Mouse (Mus musculus): Measurements from ENCODE around the gene Tekt5. TPM values are rescaled to one million over a fixed set of nuclear protein-coding genes. Genes with fewer than 3 reads are reported as not detected.

Tekt5 gene
- polyA plus RNA-seq, 1 experiment from 2014 or later, result 0.15 TPM

- H3K9me3 ChIP-seq (ENCODE audit: control insufficient read depth, low read length), result no peaks in the 10 kb centered on the region
- no peak for ATAC-seq (ENCODE audit: low FRiP score)
Observed at GRCm38 (mm10) chr16:10369468-10369934, 25.8 kb downstream of the Tekt5 start.

DNA sequence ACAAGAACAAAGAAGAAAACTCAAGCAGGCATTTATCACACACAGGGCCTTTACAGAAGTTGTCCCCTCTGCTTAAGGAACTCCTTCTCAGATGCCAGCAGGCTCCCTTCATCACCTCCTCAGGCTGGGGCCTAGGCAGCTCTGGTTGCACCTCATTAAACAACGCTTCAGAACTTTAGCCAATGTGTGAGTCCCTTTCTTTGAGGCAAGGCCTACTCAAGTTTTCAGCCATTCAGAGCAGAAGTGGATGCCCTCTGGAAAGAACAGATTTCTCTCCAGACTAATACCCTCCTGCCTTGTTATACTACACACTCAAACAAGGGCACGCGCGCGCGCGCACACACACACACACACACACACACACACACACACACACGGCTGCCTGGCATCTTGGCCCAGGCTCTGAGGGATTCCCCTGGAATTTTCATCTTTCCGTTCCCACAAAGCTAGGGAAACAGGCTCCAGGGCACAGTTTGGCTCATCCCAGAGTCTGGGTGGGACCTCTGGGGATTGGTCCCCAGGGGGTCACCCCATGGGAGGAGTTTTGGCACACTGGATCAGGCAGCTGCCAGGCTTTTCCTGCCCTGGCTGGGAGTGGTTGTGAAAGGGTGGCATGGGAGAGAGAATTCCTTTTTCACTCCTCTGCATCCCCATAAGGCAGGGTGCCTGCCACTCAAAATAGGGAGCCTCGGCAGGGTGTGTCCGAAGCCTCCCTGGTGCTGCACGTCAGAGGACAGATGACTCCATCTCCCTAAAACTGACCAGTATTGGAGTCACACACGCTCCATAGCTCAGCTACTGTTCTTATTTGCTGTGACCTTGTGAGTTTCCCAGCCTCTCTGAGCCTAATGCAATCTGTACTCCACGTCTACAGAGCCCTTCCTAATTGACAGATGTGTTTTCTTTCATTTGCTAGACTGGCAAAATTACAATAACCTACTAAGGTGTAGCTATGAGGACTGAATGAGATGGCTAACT lies 28.8 kb downstream of the Tekt5 start:
- DNase-seq (ENCODE audit: low spot score), result no peak
- H3K4me1 ChIP-seq (replicated peaks; ENCODE audit: control insufficient read depth, insufficient read depth, low read length), result no peaks in the 10 kb centered on the region
- H3K36me3 ChIP-seq (ENCODE audit: control insufficient read depth, insufficient read depth, low read length), result no peaks in the 10 kb centered on the region

More at GRCm38 (mm10) chr16:10369468-10369934, 25.8 kb downstream of the Tekt5 start:
- Histone ChIP-seq H3K27ac (ENCODE audit: low read depth, low read length) (no peak overlapping the region), H3K4me1 (replicated peaks; ENCODE audit: control insufficient read depth, insufficient read depth, low read length) (peaks cover 3% of the 10 kb centered on the region; the same call in 1 of the 2 replicates), H3K36me3 (ENCODE audit: control insufficient read depth, insufficient read depth, low read length) (no peaks in the 10 kb centered on the region), H3K27me3 (ENCODE audit: control insufficient read depth, insufficient read depth, low read length) (no peaks in the 10 kb centered on the region), H3K9ac (ENCODE audit: low read depth, low read length) (no peak overlapping the region), H3K4me3 (ENCODE audit: low read depth, low read length) (no peak overlapping the region), H3K4me2 (replicated peaks; ENCODE audit: low read depth, low read length) (no peak overlapping the region)
- WGBS, result 69% methylated on average over 3 of the region's 3 CpGs
- DNase-seq (ENCODE audit: low spot score), result no peak

DNA sequence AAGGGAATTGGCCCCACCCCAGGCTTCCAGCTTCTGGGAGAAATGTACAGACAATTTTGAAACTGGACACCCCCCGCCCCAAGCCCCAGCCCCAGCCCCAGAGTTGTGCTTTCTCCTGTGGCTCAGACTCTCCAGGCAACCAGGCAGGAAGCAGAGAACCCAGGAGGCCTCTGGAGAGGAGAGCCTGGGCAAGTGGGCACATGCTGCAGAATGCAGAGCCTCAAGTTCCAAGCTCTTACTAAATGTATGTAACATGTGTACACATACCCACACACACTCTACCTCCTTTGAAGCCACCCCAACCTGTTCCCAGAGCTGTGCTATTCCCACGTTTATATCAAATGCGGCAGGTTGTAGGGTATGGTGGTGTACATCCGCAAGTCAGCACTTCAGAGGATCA lies 29.5 kb downstream of the Tekt5 start:
- no peak overlapping the region for H3K9ac ChIP-seq (ENCODE audit: low read depth, low read length)
- H3K36me3 ChIP-seq (ENCODE audit: control insufficient read depth, insufficient read depth, low read length), result no peaks in the 10 kb centered on the region
- DNase-seq (ENCODE audit: low spot score) (no peak), ATAC-seq (ENCODE audit: low FRiP score) (no peak)
- no peak overlapping the region for H3K4me3 ChIP-seq (ENCODE audit: low read depth, low read length)
- H3K4me2 ChIP-seq (replicated peaks; ENCODE audit: low read depth, low read length), result no peak overlapping the region
- no peaks in the 10 kb centered on the region for H3K9me3 ChIP-seq (ENCODE audit: control insufficient read depth, low read length)
- H3K27ac ChIP-seq (ENCODE audit: low read depth, low read length), result no peak overlapping the region
- no peaks in the 10 kb centered on the region for H3K4me1 ChIP-seq (replicated peaks; ENCODE audit: control insufficient read depth, insufficient read depth, low read length)
- no peaks in the 10 kb centered on the region for H3K27me3 ChIP-seq (ENCODE audit: control insufficient read depth, insufficient read depth, low read length)
- 82% methylated on average over 4 of the region's 4 CpGs for WGBS

More for the DNA sequence above, 28.8 kb downstream of the Tekt5 start:
- Histone ChIP-seq H3K9ac (ENCODE audit: low read depth, low read length) (no peak overlapping the region), H3K4me2 (replicated peaks; ENCODE audit: low read depth, low read length) (no peak overlapping the region), H3K9me3 (ENCODE audit: control insufficient read depth, low read length) (no peaks in the 10 kb centered on the region), H3K27ac (ENCODE audit: low read depth, low read length) (no peak overlapping the region), H3K27me3 (ENCODE audit: control insufficient read depth, insufficient read depth, low read length) (no peaks in the 10 kb centered on the region), H3K4me3 (ENCODE audit: low read depth, low read length) (no peak overlapping the region)
- ATAC-seq (ENCODE audit: low FRiP score), result no peak
- WGBS, result 78% methylated on average over 14 of the region's 14 CpGs

DNA sequence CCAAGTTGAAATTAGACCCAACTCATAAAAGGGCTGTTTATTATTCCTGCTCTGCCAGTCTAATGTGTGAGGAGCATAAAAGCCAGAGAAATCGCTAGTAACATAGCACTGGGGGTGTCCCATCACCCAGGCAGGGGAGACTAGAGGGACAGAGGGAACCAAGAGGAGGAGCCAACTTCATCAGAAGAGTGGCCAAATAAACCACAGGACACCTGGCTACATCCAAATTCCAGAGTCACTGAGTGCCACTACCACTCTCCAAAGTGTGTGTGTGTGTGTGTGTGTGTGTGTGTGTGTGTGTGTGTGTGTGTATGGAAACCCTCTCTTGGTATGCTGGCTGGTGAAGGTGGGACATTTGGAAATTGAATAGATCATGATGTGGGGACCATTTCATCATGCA lies 32.2 kb downstream of the Tekt5 start:
- H3K4me2 ChIP-seq (replicated peaks; ENCODE audit: low read depth, low read length), result no peak overlapping the region
- WGBS, result 69% methylated on average over 1 of the region's 1 CpGs

DNA sequence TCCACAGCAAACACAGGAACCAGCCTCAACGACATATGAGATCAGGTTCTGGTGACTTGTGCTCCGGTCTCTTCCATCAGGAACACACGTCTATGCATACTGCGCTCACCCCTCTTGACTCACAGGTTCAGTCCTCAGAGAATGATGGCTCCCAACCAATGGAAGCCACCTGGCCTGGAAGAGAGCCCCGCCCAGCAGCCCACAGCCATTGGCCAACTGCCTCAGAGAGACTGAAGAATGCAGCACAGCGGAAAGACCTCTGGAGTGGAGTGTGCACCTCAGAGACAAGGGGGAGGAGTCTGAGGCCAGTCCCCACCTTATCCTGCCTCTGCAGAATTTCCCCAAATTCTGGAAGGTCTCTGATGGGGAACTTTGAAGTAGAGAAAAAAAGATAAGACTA lies 36.0 kb downstream of the Tekt5 start:
- 89% methylated on average over 6 of the region's 6 CpGs for WGBS
- H3K36me3 ChIP-seq (ENCODE audit: control insufficient read depth, insufficient read depth, low read length), result no peaks in the 10 kb centered on the region
- no peak overlapping the region for H3K27ac ChIP-seq (ENCODE audit: low read depth, low read length)
- H3K4me1 ChIP-seq (replicated peaks; ENCODE audit: control insufficient read depth, insufficient read depth, low read length), result no peaks in the 10 kb centered on the region
- DNase-seq (ENCODE audit: low spot score) (no peak), ATAC-seq (ENCODE audit: low FRiP score) (no peak)
- H3K4me2 ChIP-seq (replicated peaks; ENCODE audit: low read depth, low read length), result no peak overlapping the region
- H3K4me3 ChIP-seq (ENCODE audit: low read depth, low read length), result no peak overlapping the region
- H3K9ac ChIP-seq (ENCODE audit: low read depth, low read length), result no peak overlapping the region
- H3K9me3 ChIP-seq (ENCODE audit: control insufficient read depth, low read length), result no peaks in the 10 kb centered on the region
- no peaks in the 10 kb centered on the region for H3K27me3 ChIP-seq (ENCODE audit: control insufficient read depth, insufficient read depth, low read length)

More for the DNA sequence above, 32.2 kb downstream of the Tekt5 start:
- H3K27ac ChIP-seq (ENCODE audit: low read depth, low read length), result no peak overlapping the region
- no peak overlapping the region for H3K4me3 ChIP-seq (ENCODE audit: low read depth, low read length)
- no peaks in the 10 kb centered on the region for H3K27me3 ChIP-seq (ENCODE audit: control insufficient read depth, insufficient read depth, low read length)
- ATAC-seq (ENCODE audit: low FRiP score), result no peak
- no peak for DNase-seq (ENCODE audit: low spot score)
- H3K9ac ChIP-seq (ENCODE audit: low read depth, low read length), result no peak overlapping the region
- no peaks in the 10 kb centered on the region for H3K4me1 ChIP-seq (replicated peaks; ENCODE audit: control insufficient read depth, insufficient read depth, low read length)
- H3K9me3 ChIP-seq (ENCODE audit: control insufficient read depth, low read length), result no peaks in the 10 kb centered on the region
- H3K36me3 ChIP-seq (ENCODE audit: control insufficient read depth, insufficient read depth, low read length), result no peaks in the 10 kb centered on the region

DNA sequence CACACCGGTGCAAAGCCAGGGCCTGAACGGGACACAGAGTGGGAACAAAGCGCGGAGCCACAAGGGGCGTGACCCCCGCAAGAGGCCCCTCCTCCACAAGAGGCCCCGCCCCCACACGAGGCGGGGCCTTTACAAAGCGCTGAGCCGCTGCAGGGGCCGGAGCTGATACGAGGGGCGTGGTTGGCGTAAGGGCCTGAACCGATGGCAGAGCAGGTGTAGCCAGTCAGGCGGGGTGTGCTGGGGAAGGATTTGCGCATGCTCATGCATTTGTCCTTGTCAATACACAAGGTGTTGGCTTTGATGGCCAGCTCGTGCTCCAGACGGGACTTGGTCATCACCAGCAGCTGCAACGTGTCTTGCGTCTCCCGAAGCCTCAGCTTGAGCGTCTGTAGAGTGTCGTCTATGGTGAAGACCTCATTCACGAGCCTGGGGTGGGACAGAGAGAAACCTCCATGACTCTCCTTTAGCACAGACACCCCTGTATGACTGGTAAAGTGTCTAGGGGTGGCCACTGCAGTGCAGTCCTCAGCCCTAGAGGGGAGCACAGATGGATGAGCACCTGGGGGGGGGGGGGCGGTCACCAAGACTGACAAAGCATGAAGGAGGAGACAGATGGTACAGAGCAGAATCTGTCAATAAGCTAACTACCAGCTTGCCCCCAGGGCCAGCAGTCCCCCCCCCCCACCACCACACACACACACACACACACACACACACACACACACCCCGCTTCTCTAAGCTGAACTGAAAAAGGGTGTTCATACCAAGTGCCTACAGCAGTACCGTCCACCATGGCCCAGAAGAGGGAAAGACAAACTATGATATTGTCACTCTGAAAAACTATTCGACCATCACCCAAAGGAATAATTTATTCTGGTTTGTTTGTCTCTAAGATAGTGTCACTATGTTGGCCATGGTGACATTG lies 37.0 kb downstream of the Tekt5 start:
- peak overlapping the region; percentile 25 for H3K4me2 ChIP-seq (replicated peaks; ENCODE audit: low read depth, low read length)
- H3K27me3 ChIP-seq (ENCODE audit: control insufficient read depth, insufficient read depth, low read length), result no peaks in the 10 kb centered on the region
- no peak overlapping the region for H3K27ac ChIP-seq (ENCODE audit: low read depth, low read length)
- peak overlapping the region; percentile 14; the same call in 1 of the 2 replicates for H3K4me3 ChIP-seq (ENCODE audit: low read depth, low read length)
- no peaks in the 10 kb centered on the region for H3K9me3 ChIP-seq (ENCODE audit: control insufficient read depth, low read length)
- no peaks in the 10 kb centered on the region for H3K36me3 ChIP-seq (ENCODE audit: control insufficient read depth, insufficient read depth, low read length)
- DNase-seq (ENCODE audit: low spot score) (peak; percentile 89), ATAC-seq (ENCODE audit: low FRiP score) (peak; percentile 92)
- 17% methylated on average over 30 of the region's 30 CpGs for WGBS
- no peaks in the 10 kb centered on the region for H3K4me1 ChIP-seq (replicated peaks; ENCODE audit: control insufficient read depth, insufficient read depth, low read length)
- peak overlapping the region; percentile 25; the same call in 1 of the 2 replicates for H3K9ac ChIP-seq (ENCODE audit: low read depth, low read length)

GRCm38 (mm10) chr16:10355004-10355403 lies 40.3 kb downstream of the Tekt5 start:
- DNase-seq (ENCODE audit: low spot score) (no peak), ATAC-seq (ENCODE audit: low FRiP score) (no peak)
- no peak overlapping the region for H3K27ac ChIP-seq (ENCODE audit: low read depth, low read length)
- H3K36me3 ChIP-seq (ENCODE audit: control insufficient read depth, insufficient read depth, low read length), result no peaks in the 10 kb centered on the region
- no peaks in the 10 kb centered on the region for H3K4me1 ChIP-seq (replicated peaks; ENCODE audit: control insufficient read depth, insufficient read depth, low read length)
- no peak overlapping the region for H3K4me3 ChIP-seq (ENCODE audit: low read depth, low read length)
- H3K9ac ChIP-seq (ENCODE audit: low read depth, low read length), result no peak overlapping the region
- no peaks in the 10 kb centered on the region for H3K9me3 ChIP-seq (ENCODE audit: control insufficient read depth, low read length)
- no peaks in the 10 kb centered on the region for H3K27me3 ChIP-seq (ENCODE audit: control insufficient read depth, insufficient read depth, low read length)
- no peak overlapping the region for H3K4me2 ChIP-seq (replicated peaks; ENCODE audit: low read depth, low read length)

GRCm38 (mm10) chr16:10351050-10351636 lies 44.1 kb downstream of the Tekt5 start:
- 68% methylated on average over 9 of the region's 9 CpGs for WGBS
- Histone ChIP-seq H3K27me3 (ENCODE audit: control insufficient read depth, insufficient read depth, low read length) (no peaks in the 10 kb centered on the region), H3K36me3 (ENCODE audit: control insufficient read depth, insufficient read depth, low read length) (no peaks in the 10 kb centered on the region)

More at GRCm38 (mm10) chr16:10351050-10351636, 44.1 kb downstream of the Tekt5 start:
- ATAC-seq (ENCODE audit: low FRiP score) (no peak), DNase-seq (ENCODE audit: low spot score) (no peak)
- H3K9me3 ChIP-seq (ENCODE audit: control insufficient read depth, low read length), result no peaks in the 10 kb centered on the region
- H3K27ac ChIP-seq (ENCODE audit: low read depth, low read length), result no peak overlapping the region
- no peak overlapping the region for H3K4me3 ChIP-seq (ENCODE audit: low read depth, low read length)
- H3K4me1 ChIP-seq (replicated peaks; ENCODE audit: control insufficient read depth, insufficient read depth, low read length), result no peaks in the 10 kb centered on the region
- no peak overlapping the region for H3K4me2 ChIP-seq (replicated peaks; ENCODE audit: low read depth, low read length)
- no peak overlapping the region for H3K9ac ChIP-seq (ENCODE audit: low read depth, low read length)

Measured in hindbrain, embryonic 11.5 days (tissue).